Mouse (Mus musculus) hindbrain, embryonic 12.5 days (tissue): ENCODE measurements around the gene Olfr508. TPM values are rescaled to one million over a fixed set of nuclear protein-coding genes. Genes with fewer than 3 reads are reported as not detected.
"Not testable (repeated sequence)": the region's sequence is repeated elsewhere in the genome, so short reads cannot be mapped to it uniquely, and the experiment has no call there.

Experiments
- ATAC-seq: fragments of 200-750 bp; cut with Nextera tagmentation; 2 replicates; pipeline ENCODE4 v1.8.0; 2017; ENCODE audit warnings: moderate TSS enrichment; ENCODE audit not compliant: low FRiP score
- H3K27ac ChIP-seq: fragments of 300-500 bp; sonication (generic); 2 replicates; pipeline ENCODE4 v1.5.1; 2016; ENCODE audit warnings: mild to moderate bottlenecking
- H3K27me3 ChIP-seq: fragments of 300-500 bp; sonication (generic); 2 replicates; pipeline ENCODE4 v1.6.1; 2016; ENCODE audit warnings: mild to moderate bottlenecking
- H3K36me3 ChIP-seq: fragments of 300-500 bp; sonication (generic); 2 replicates; pipeline ENCODE4 v1.6.1; 2016; ENCODE audit warnings: mild to moderate bottlenecking
- H3K4me1 ChIP-seq: fragments of 300-500 bp; sonication (generic); 2 replicates; pipeline ENCODE4 v1.6.1; 2016
- H3K4me2 ChIP-seq: fragments of 300-500 bp; sonication (generic); replicated peaks from 2 replicates; pipeline ENCODE4 v1.6.1; 2016; ENCODE audit warnings: mild to moderate bottlenecking
- H3K4me3 ChIP-seq: fragments of 300-500 bp; sonication (generic); 2 replicates; pipeline ENCODE4 v1.5.1; 2016; ENCODE audit warnings: mild to moderate bottlenecking
- H3K9ac ChIP-seq: fragments of 300-500 bp; sonication (generic); 2 replicates; pipeline ENCODE4 v1.6.1; 2016; ENCODE audit warnings: mild to moderate bottlenecking, moderate library complexity
- H3K9me3 ChIP-seq: fragments of 300-500 bp; sonication (generic); replicated peaks from 2 replicates; pipeline ENCODE4 v1.6.1; 2016; ENCODE audit warnings: mild to moderate bottlenecking
- WGBS: fragments of 180-500 bp; shearing (Covaris S2); methylation state at CpG from one replicate; pipeline ENCODE4 v1.1.7; 2016; 5-methylcytosine and 5-hydroxymethylcytosine counted together
- polyA plus RNA-seq: library from polyadenylated mRNA; unstranded; fragments of >200 nt; fragmentation: Nextera tagmentation; extraction: Ambion mirVana; gene quantifications from 2 replicates; pipeline ENCODE4 v1.2.1, GENCODE M21; 2016

The Olfr508 gene
- not detected in 2 replicates for polyA plus RNA-seq

DNA sequence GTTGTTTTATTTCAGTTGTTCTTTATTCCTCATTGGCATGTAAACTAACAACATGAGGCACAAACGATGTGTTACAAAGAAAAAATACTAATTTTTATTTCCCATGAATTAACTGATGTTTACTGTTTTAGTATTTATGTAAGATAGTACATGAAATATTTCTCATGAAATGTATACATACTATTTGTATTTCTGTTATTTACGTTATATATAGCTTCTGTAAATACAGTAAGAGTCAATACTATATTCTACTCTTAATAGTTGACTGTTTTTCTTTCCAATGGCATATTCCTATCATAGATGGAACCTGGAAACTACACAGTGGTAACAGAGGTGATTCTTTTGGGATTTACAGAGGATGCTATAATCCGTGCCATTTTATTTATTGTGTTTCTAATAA is at the start of gene Olfr508:
Gene Olfr508 (plus strand): TSS at position 301 of the 400 bp plus-strand sequence.
- no peak for ATAC-seq
- H3K4me1 ChIP-seq, result no peaks in the 10 kb centered on the region

DNA sequence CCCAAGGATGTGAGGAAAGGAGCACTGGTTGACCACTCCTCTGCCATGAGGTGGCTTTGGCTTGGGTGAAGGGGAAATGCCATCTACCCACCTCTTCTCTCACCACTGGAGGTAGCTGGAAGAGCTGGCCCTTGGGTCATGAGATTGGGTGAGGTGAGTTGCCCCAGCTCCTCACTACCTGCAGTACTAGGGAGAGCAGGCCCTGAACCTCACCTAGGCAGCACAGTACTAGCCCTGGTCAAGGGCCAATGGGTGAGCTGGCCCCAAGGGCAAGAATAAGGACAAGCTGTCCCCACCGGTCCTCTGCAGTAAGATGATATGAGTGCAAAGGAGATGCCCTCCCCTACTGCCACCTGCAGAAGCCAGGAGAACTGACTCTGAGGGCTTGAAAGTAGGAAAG is 40.0 kb upstream of the Olfr508 start:
- H3K27me3 ChIP-seq, result no peaks in the 10 kb centered on the region
- H3K4me3 ChIP-seq, result no peak overlapping the region
- 79% methylated on average over 1 of the region's 1 CpGs for WGBS
- no peaks in the 10 kb centered on the region for H3K4me1 ChIP-seq
- ATAC-seq, result peak; percentile 35; the same call in 1 of the 2 replicates
- no peak overlapping the region for H3K4me2 ChIP-seq
- H3K9ac ChIP-seq, result no peak overlapping the region
- no peak overlapping the region for H3K27ac ChIP-seq
- H3K36me3 ChIP-seq, result no peaks in the 10 kb centered on the region
- H3K9me3 ChIP-seq, result no peaks in the 10 kb centered on the region

More for the DNA sequence above, at the start of gene Olfr508:
- no peaks in the 10 kb centered on the region for H3K36me3 ChIP-seq
- no peak within 1 kb of the TSS for H3K4me3 ChIP-seq
- no peak within 1 kb of the TSS for H3K9ac ChIP-seq
- no peak within 1 kb of the TSS for H3K4me2 ChIP-seq
- WGBS, result 84% methylated on average over 3 of the region's 3 CpGs
- H3K27me3 ChIP-seq, result no peaks in the 10 kb centered on the region
- no peak within 1 kb of the TSS for H3K27ac ChIP-seq
- no peaks in the 10 kb centered on the region for H3K9me3 ChIP-seq

DNA sequence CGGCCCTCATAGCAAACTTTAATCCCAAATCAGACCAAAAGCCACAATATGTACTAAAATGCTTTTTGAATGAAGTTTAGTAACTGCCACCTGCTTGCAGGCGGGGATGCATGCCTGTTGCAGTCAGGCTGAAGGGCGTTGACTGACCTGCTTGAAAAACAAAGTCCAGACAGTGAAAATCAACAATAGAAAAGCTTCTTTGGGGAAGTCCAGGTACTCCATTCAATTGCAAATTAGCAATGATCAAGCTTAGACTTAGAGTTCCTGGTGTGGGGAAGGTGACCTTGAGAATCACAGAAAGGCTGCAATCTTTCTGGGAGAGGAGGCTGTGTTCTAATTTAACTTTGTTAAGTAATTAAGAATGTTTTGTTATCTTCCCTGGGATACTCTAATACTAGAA is 27.9 kb upstream of the Olfr508 start:
- not testable (repeated sequence) for H3K9me3 ChIP-seq, H3K4me3 ChIP-seq, H3K4me1 ChIP-seq, ATAC-seq, H3K27me3 ChIP-seq, H3K4me2 ChIP-seq, H3K36me3 ChIP-seq, H3K9ac ChIP-seq, H3K27ac ChIP-seq
- 77% methylated on average over 3 of the region's 3 CpGs for WGBS

DNA sequence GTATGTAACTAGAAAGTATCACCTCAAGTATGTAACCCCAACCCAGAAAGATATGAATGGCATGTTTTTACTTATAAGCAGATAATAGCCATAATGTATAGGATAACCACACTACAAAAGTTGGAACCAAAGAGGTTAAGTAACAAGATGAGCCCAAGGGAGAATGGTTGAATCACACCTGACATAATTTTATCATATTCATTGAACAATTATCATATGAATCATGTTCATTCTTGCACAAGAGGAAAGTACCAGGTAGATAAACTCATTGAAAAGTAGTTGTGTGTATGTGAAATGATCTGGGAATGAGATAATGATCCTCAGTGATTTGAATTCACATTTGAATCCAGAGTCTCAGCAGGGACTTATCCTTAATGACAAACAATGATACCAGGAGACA is 19.3 kb upstream of the Olfr508 start, which contains the start of gene Olfr506:
Gene Olfr506 (plus strand): TSS at position 301 of the 400 bp plus-strand sequence.
- no peaks in the 10 kb centered on the region for H3K27me3 ChIP-seq
- ATAC-seq, result no peak
- no peaks in the 10 kb centered on the region for H3K9me3 ChIP-seq
- H3K4me1 ChIP-seq, result no peaks in the 10 kb centered on the region
- no peak within 1 kb of the TSS for H3K4me2 ChIP-seq
- no peak within 1 kb of the TSS for H3K9ac ChIP-seq
- no peak within 1 kb of the TSS for H3K4me3 ChIP-seq
- no peak within 1 kb of the TSS for H3K27ac ChIP-seq
- H3K36me3 ChIP-seq, result no peaks in the 10 kb centered on the region

DNA sequence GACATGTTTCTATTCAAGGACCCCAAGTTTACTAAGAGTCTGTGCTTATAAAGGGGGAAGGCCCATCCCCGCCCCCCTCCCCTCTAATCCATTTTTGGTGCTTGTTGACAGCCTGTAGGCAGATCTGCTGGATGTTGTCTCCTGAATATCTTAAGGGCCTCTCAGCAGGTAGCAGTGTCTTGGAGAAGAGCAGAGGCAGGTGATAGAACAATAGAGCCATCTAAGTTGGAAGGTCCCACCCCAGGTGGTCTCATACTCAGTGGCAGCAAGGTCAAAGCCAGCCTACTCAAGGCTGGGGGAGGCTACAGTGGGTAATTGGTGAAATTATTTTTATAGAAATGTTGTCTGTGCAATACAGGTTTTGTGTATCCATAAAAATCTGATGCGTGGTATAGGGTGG is 15.7 kb upstream of the Olfr508 start:
- 96% methylated on average over 2 of the region's 2 CpGs for WGBS
- no peak overlapping the region for H3K4me3 ChIP-seq
- H3K4me2 ChIP-seq, result no peak overlapping the region
- no peak overlapping the region for H3K27ac ChIP-seq
- H3K4me1 ChIP-seq, result no peaks in the 10 kb centered on the region
- no peak for ATAC-seq
- H3K9me3 ChIP-seq, result no peaks in the 10 kb centered on the region
- no peaks in the 10 kb centered on the region for H3K27me3 ChIP-seq
- no peak overlapping the region for H3K9ac ChIP-seq
- no peaks in the 10 kb centered on the region for H3K36me3 ChIP-seq

DNA sequence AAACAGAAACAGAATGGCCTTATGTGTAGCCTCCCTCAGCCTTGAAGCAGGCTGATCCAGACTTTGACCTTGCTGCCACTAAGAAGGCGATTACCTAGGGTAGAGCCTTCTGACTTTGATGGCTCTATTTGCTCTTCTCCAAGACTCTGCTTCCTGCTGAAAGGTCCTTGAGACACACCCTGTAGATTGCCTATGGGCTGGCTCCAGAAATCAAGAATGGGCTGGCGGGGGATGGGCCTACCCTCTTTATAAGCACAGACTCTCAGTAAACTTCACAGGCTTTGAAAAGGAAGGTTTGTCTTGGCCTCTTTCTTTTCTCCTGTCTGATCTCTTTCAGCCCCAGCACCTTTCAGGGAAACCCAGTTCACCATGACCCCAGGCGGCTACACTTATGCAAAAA is 13.0 kb upstream of the Olfr508 start:
- not testable (repeated sequence) for H3K4me2 ChIP-seq, H3K9me3 ChIP-seq, H3K4me1 ChIP-seq, H3K27ac ChIP-seq, H3K4me3 ChIP-seq, H3K9ac ChIP-seq, H3K36me3 ChIP-seq, ATAC-seq, H3K27me3 ChIP-seq
- WGBS, result 61% methylated on average over 3 of the region's 3 CpGs

DNA sequence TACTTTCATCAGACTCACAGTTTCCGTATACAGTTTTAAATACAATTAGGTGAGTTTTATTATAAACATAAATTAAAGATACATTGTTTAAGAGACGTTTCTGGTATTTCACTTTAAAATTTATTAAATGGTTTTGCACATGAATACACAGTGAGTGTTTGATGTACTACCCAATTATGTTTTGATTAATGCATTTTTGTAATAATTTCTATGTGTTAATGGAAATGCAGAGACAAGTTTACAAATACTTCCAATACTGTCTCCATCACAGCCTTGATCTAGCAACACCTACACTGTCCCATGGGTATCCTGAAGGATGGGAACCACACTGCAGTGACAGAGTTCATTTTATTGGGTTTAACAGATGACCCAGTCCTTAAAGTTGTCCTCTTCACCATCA is 8.3 kb upstream of the Olfr508 start, which contains the start of gene Olfr507:
Gene Olfr507 (plus strand): TSS at position 301 of the 400 bp plus-strand sequence.
- H3K4me3 ChIP-seq, result no peak within 1 kb of the TSS
- H3K4me1 ChIP-seq, result no peaks in the 10 kb centered on the region
- no peak within 1 kb of the TSS for H3K9ac ChIP-seq
- ATAC-seq, result no peak
- H3K27me3 ChIP-seq, result no peaks in the 10 kb centered on the region
- no peaks in the 10 kb centered on the region for H3K36me3 ChIP-seq
- WGBS, result 80% methylated on average over 2 of the region's 2 CpGs
- no peaks in the 10 kb centered on the region for H3K9me3 ChIP-seq
- no peak within 1 kb of the TSS for H3K4me2 ChIP-seq
- H3K27ac ChIP-seq, result no peak within 1 kb of the TSS

DNA sequence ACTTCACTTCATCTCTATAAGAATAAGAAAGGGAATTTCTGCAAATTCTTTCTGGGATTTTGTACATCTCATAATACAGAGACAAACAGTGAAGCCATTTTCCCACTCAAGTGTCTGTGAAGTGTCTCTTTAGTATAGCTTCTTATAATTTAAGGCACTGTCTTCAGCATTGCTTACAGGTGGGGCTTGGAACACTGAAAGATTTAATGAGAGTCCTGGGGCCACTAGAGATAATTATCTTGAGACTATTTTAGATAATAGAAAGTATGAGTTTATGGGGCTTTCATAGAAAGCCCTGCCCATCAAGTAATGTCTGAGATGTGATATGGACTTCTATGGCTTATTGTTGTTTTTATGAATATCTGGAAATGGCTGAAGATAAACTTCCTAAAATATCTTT is 22.0 kb downstream of the Olfr508 start, which contains the start of gene Olfr509:
Gene Olfr509 (minus strand): TSS at position 101 of the 400 bp plus-strand sequence.
- Histone ChIP-seq H3K4me2 (no peak within 1 kb of the TSS), H3K4me1 (no peaks in the 10 kb centered on the region), H3K27ac (no peak within 1 kb of the TSS), H3K4me3 (no peak within 1 kb of the TSS), H3K36me3 (no peaks in the 10 kb centered on the region), H3K27me3 (no peaks in the 10 kb centered on the region), H3K9ac (no peak within 1 kb of the TSS), H3K9me3 (no peaks in the 10 kb centered on the region)
- ATAC-seq, result no peak

DNA sequence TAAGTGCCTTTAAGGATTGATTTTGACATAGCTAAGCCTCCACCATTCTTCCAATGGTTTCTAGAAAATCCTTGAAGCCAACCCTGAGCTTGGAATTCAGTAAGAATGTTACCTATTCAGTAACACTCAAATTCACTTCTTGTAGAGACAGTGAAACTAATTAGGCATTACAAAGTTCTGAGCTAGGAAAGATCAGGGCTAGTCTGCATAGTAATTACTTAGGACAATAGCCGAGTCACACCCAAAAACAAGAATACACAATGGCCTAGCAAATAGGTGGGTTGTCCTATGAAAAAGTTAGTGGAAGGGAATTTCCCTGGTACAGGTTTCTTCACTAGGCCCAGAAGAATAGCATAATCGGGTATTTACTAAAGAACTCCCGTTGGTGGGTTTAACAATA is 32.6 kb downstream of the Olfr508 start:
- no peak overlapping the region for H3K4me3 ChIP-seq
- H3K9me3 ChIP-seq, result no peaks in the 10 kb centered on the region
- no peak overlapping the region for H3K27ac ChIP-seq
- no peak overlapping the region for H3K9ac ChIP-seq
- no peak overlapping the region for H3K4me2 ChIP-seq
- no peaks in the 10 kb centered on the region for H3K27me3 ChIP-seq
- WGBS, result 92% methylated on average over 3 of the region's 3 CpGs
- no peaks in the 10 kb centered on the region for H3K36me3 ChIP-seq
- no peak for ATAC-seq
- no peaks in the 10 kb centered on the region for H3K4me1 ChIP-seq

DNA sequence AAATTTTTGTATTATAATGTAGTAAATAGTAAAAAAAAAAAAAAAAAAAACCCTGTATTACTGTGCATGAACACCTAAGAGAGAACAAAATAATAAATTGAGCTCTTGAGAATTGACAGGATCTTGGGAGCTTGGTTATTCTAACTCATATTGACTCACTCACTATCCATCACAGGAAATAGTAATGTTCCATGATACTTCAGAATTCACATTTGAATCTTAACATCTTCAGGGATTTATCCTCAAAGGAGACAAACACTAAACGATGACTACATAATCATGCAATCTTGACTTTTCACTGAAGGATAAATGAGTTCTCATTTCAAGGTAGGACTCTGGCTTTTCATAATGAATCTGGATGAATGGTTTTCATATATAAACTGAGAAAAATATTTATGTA is 36.3 kb downstream of the Olfr508 start, which contains the start of gene Olfr510:
Gene Olfr510 (plus strand): TSS at position 301 of the 400 bp plus-strand sequence.
- H3K4me3 ChIP-seq, result no peak within 1 kb of the TSS
- WGBS, result 89% methylated on average over 1 of the region's 1 CpGs
- ATAC-seq, result no peak
- no peak within 1 kb of the TSS for H3K27ac ChIP-seq
- H3K4me1 ChIP-seq, result no peaks in the 10 kb centered on the region
- H3K9ac ChIP-seq, result no peak within 1 kb of the TSS
- no peaks in the 10 kb centered on the region for H3K36me3 ChIP-seq
- H3K4me2 ChIP-seq, result no peak within 1 kb of the TSS
- H3K27me3 ChIP-seq, result no peaks in the 10 kb centered on the region
- H3K9me3 ChIP-seq, result no peaks in the 10 kb centered on the region

DNA sequence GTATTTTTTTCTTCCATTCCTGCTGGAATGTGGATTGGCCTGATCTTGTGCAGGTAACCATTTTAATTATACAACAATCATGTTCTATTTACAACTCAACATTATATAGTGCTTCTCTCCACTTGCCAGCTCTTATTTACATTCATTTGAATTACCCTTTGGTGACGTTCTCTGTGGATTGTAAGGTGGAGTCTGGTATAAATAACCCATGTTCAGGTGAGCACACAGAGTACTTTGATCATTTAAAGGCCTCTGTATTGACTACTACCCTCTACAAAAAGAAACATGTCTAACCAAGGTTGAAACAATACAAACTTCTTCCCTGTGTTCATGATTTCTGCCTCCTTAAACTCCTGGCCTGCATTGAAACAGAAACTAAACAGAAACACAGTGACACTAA is 41.3 kb downstream of the Olfr508 start:
- H3K27ac ChIP-seq, result no peak overlapping the region
- no peaks in the 10 kb centered on the region for H3K27me3 ChIP-seq
- H3K4me3 ChIP-seq, result no peak overlapping the region
- no peak for ATAC-seq
- H3K4me2 ChIP-seq, result no peak overlapping the region
- 79% methylated on average over 1 of the region's 1 CpGs for WGBS
- H3K36me3 ChIP-seq, result no peaks in the 10 kb centered on the region
- H3K9me3 ChIP-seq, result no peaks in the 10 kb centered on the region
- no peak overlapping the region for H3K9ac ChIP-seq
- H3K4me1 ChIP-seq, result no peaks in the 10 kb centered on the region

DNA sequence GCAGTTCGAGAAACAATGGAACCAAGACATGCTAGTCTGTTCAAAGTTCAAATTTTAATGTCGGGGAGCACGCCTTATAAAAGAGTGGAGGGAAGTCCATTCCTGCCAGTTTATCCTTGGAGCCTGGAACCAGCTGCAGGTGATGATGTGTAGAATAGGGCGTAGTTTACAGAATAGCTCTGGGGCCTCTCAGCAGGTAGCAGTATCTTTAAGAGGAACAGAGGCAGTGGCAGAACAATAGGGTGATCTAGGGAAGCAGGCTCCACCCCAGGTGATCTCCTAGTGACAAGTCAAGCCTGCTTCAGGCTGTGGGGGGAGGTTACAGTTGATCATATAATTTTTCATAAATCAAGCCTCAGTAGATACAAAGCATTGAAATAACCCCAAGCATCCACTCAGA is 49.1 kb downstream of the Olfr508 start:
- no peak for ATAC-seq
- no peaks in the 10 kb centered on the region for H3K27me3 ChIP-seq
- H3K9me3 ChIP-seq, result no peaks in the 10 kb centered on the region
- no peaks in the 10 kb centered on the region for H3K4me1 ChIP-seq
- no peak overlapping the region for H3K4me2 ChIP-seq
- WGBS, result 88% methylated on average over 4 of the region's 4 CpGs
- H3K4me3 ChIP-seq, result no peak overlapping the region
- H3K9ac ChIP-seq, result no peak overlapping the region
- no peaks in the 10 kb centered on the region for H3K36me3 ChIP-seq
- H3K27ac ChIP-seq, result no peak overlapping the region
